Mouse (Mus musculus) midbrain, embryonic 12.5 days (tissue): ENCODE measurements at regions not wholly inside any gene's neighbourhood (a gene's known extent, or its start where the extent isn't known, plus 50 kb on each side); places are given as distances from the start of the nearest gene placed in this dataset.
A peak's percentile ranks its signal among the peaks of the same experiment; 100 is the strongest.

Source experiments
- ATAC-seq: fragments of 200-750 bp; cut with Nextera tagmentation; 2 replicates; pipeline ENCODE4 v1.8.0; 2017; ENCODE audit warnings: low read depth, moderate TSS enrichment, moderate library complexity; ENCODE audit not compliant: low FRiP score
- H3K27ac ChIP-seq: fragments of 300-500 bp; sonication (generic); replicated peaks from 2 replicates; pipeline ENCODE4 v1.5.1; 2016; ENCODE audit warnings: mild to moderate bottlenecking
- H3K27me3 ChIP-seq: fragments of 300-500 bp; sonication (generic); 2 replicates; pipeline ENCODE4 v1.6.1; 2016; ENCODE audit warnings: mild to moderate bottlenecking
- H3K36me3 ChIP-seq: fragments of 300-500 bp; sonication (generic); 2 replicates; pipeline ENCODE4 v1.6.1; 2016
- H3K4me1 ChIP-seq: fragments of 300-500 bp; sonication (generic); 2 replicates; pipeline ENCODE4 v1.6.1; 2016
- H3K4me2 ChIP-seq: fragments of 300-500 bp; sonication (generic); replicated peaks from 2 replicates; pipeline ENCODE4 v1.6.1; 2016; ENCODE audit warnings: mild to moderate bottlenecking, moderate library complexity
- H3K4me3 ChIP-seq: fragments of 300-500 bp; sonication (generic); 2 replicates; pipeline ENCODE4 v1.5.1; 2016; ENCODE audit warnings: mild to moderate bottlenecking
- H3K9ac ChIP-seq: fragments of 300-500 bp; sonication (generic); replicated peaks from 2 replicates; pipeline ENCODE4 v1.6.1; 2016; ENCODE audit warnings: mild to moderate bottlenecking, moderate library complexity
- H3K9me3 ChIP-seq: fragments of 300-500 bp; sonication (generic); 2 replicates; pipeline ENCODE4 v1.6.1; 2016; ENCODE audit warnings: mild to moderate bottlenecking
- WGBS: fragments of 180-500 bp; shearing (Covaris S2); methylation state at CpG from one replicate; pipeline ENCODE4 v1.1.7; 2016; 5-methylcytosine and 5-hydroxymethylcytosine counted together

DNA sequence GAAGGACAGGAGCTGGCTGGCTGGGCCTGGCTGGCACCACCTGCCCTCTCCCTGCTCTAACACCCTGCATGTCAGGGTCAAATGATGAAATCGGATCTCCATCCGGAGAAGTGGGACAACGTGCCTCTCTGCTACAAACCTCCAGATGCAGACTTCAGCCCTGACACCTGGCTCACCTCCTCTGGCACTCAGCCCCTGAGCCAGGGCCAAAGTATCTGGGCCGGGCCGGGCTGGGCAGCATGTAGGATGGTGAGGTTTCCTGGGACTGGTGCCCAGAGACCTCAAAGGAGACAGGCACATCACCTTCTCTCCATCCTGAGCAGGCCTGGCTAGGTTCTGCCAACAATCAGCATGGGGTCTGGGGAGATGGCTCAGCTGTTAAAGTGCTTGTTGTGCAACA is 113.5 kb downstream of the Tfcp2l1 start:
- H3K4me1 ChIP-seq = no peaks in the 10 kb centered on the region
- no peak for ATAC-seq
- 94% methylated on average over 5 of the region's 5 CpGs for WGBS
- H3K36me3 ChIP-seq = no peaks in the 10 kb centered on the region
- 0 out of 2 replicates have a peak, but pooled peaks cover 4% of the 10 kb centered on the region for H3K9me3 ChIP-seq
- H3K4me3 ChIP-seq = no peak overlapping the region
- H3K4me2 ChIP-seq = no peak overlapping the region
- no peak overlapping the region for H3K27ac ChIP-seq
- no peaks in the 10 kb centered on the region for H3K27me3 ChIP-seq
- H3K9ac ChIP-seq = no peak overlapping the region

GRCm38 (mm10) chr1:118748196-118748595 is 120.5 kb downstream of the Tfcp2l1 start:
- H3K4me2 ChIP-seq = no peak overlapping the region
- no peaks in the 10 kb centered on the region for H3K4me1 ChIP-seq
- 0 out of 2 replicates have a peak, but pooled peaks cover 4% of the 10 kb centered on the region for H3K9me3 ChIP-seq
- 71% methylated on average over 5 of the region's 5 CpGs for WGBS
- H3K9ac ChIP-seq = no peak overlapping the region
- no peaks in the 10 kb centered on the region for H3K36me3 ChIP-seq
- no peak overlapping the region for H3K27ac ChIP-seq
- H3K4me3 ChIP-seq = no peak overlapping the region
- no peak for ATAC-seq
- no peaks in the 10 kb centered on the region for H3K27me3 ChIP-seq

GRCm38 (mm10) chr1:118752869-118753268 is 125.1 kb downstream of the Tfcp2l1 start:
- Histone ChIP-seq H3K4me2 (no peak overlapping the region), H3K27ac (no peak overlapping the region), H3K36me3 (no peaks in the 10 kb centered on the region), H3K9me3 (no peaks in the 10 kb centered on the region), H3K4me3 (no peak overlapping the region), H3K4me1 (no peaks in the 10 kb centered on the region), H3K27me3 (no peaks in the 10 kb centered on the region), H3K9ac (no peak overlapping the region)
- ATAC-seq = no peak
- 93% methylated on average over 3 of the region's 3 CpGs for WGBS

DNA sequence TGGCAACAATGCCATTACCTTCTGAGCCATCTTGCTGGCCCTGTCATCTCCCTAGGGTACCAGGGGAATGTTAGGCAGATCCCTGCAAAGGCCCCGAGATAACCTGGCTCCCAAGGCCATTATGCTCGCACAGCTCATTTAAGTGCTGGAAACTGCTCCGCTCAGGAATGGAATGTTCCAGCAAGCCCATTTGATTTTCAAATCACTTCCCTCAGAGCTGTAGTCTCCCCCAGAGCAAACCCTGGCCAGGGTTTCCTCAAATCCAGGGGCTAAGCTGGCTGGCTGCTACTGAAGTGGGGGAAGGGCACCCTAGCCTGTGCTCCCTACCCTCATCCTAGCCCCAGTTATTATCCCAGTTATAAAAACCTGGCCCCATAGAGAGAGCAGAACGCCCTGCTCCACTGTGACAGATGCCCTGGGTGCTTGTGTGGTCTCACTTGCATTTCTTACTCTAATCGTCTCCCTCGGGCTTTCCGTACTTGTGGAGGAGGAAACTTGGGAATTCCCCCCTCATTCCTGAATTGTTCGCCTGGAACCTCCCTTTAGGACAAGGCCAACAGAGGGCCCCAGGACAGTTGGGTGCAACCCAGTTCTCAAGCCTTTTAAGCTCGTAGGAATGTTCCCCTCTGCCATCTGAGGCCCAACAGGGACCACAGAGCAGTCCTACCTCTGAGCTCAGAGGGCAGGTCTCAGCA is 128.6 kb downstream of the Tfcp2l1 start:
- no peaks in the 10 kb centered on the region for H3K9me3 ChIP-seq
- no peak overlapping the region for H3K4me2 ChIP-seq
- H3K4me3 ChIP-seq = no peak overlapping the region
- ATAC-seq = no peak
- no peak overlapping the region for H3K9ac ChIP-seq
- no peaks in the 10 kb centered on the region for H3K36me3 ChIP-seq
- no peaks in the 10 kb centered on the region for H3K4me1 ChIP-seq
- no peak overlapping the region for H3K27ac ChIP-seq
- 61% methylated on average over 9 of the region's 9 CpGs for WGBS
- H3K27me3 ChIP-seq = peaks cover 8% of the 10 kb centered on the region; the same call in 1 of the 2 replicates

DNA sequence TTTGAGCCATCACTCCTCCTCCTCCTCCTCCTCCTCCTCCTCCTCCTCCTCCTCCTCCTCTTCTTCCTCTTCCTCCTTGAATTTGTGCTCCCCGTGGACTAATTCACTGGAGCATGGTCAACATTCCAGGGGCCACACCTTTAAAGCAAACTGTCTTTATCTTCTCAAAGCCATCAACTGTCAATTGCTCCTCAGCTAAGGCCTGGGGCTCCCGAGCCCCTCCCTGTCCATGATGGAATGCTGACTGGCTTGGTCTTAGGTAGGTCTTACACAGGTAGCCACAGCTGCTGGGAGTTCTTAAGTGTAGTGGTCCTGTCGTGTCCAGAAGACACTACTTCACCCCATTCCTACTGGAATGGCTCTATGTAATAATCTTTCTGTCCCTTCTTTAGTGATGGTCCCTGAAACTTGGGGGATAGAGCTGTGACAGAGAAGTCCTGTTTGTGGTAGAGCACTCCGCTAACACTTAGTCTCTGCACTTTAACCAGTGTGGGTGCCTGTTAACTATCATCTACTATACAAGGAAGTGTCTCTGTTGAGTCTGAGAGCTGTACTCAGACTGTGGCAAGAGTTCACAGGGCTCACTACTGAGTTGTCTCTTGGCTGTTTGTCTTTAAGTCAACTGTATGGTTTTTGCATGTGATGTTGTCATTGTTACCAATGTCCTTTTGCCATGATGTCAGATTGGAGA is 129.7 kb downstream of the Tfcp2l1 start:
- H3K27ac ChIP-seq = no peak overlapping the region
- ATAC-seq = no peak

GRCm38 (mm10) chr1:118758031-118758400 is 130.3 kb downstream of the Tfcp2l1 start:
- H3K4me2 ChIP-seq = no peak overlapping the region
- no peak overlapping the region for H3K4me3 ChIP-seq
- H3K36me3 ChIP-seq = no peaks in the 10 kb centered on the region
- no peaks in the 10 kb centered on the region for H3K9me3 ChIP-seq
- ATAC-seq = no peak
- WGBS = 75% methylated on average over 4 of the region's 4 CpGs
- H3K9ac ChIP-seq = no peak overlapping the region
- peaks cover 8% of the 10 kb centered on the region; the same call in 1 of the 2 replicates for H3K27me3 ChIP-seq
- H3K27ac ChIP-seq = no peak overlapping the region
- H3K4me1 ChIP-seq = no peaks in the 10 kb centered on the region

More for the DNA sequence above, 129.7 kb downstream of the Tfcp2l1 start:
- Histone ChIP-seq H3K27me3 (peaks cover 8% of the 10 kb centered on the region; the same call in 1 of the 2 replicates), H3K36me3 (no peaks in the 10 kb centered on the region), H3K4me2 (no peak overlapping the region), H3K9ac (no peak overlapping the region), H3K4me3 (no peak overlapping the region), H3K4me1 (no peaks in the 10 kb centered on the region), H3K9me3 (no peaks in the 10 kb centered on the region)
- 84% methylated on average over 3 of the region's 4 CpGs for WGBS

- H3K9me3 ChIP-seq = no peaks in the 10 kb centered on the region
- peaks cover 8% of the 10 kb centered on the region; the same call in 1 of the 2 replicates for H3K27me3 ChIP-seq
- H3K27ac ChIP-seq = no peak overlapping the region
- ATAC-seq = peak; percentile 72
- no peaks in the 10 kb centered on the region for H3K4me1 ChIP-seq
- no peak overlapping the region for H3K9ac ChIP-seq
- H3K4me2 ChIP-seq = no peak overlapping the region
- no peak overlapping the region for H3K4me3 ChIP-seq
- WGBS = 41% methylated on average over 7 of the region's 7 CpGs
- no peaks in the 10 kb centered on the region for H3K36me3 ChIP-seq
Observed at GRCm38 (mm10) chr1:118759141-118759932, 131.6 kb downstream of the Tfcp2l1 start.

- WGBS = 79% methylated on average over 9 of the region's 9 CpGs
- Histone ChIP-seq H3K4me3 (no peak overlapping the region), H3K4me1 (peaks cover 8% of the 10 kb centered on the region; the same call in 1 of the 2 replicates), H3K27ac (no peak overlapping the region), H3K9ac (no peak overlapping the region), H3K9me3 (no peaks in the 10 kb centered on the region), H3K27me3 (peaks cover 5% of the 10 kb centered on the region; the same call in 1 of the 2 replicates), H3K36me3 (no peaks in the 10 kb centered on the region), H3K4me2 (no peak overlapping the region)
- ATAC-seq = no peak
Observed at GRCm38 (mm10) chr1:118765525-118765924, 137.8 kb downstream of the Tfcp2l1 start.

DNA sequence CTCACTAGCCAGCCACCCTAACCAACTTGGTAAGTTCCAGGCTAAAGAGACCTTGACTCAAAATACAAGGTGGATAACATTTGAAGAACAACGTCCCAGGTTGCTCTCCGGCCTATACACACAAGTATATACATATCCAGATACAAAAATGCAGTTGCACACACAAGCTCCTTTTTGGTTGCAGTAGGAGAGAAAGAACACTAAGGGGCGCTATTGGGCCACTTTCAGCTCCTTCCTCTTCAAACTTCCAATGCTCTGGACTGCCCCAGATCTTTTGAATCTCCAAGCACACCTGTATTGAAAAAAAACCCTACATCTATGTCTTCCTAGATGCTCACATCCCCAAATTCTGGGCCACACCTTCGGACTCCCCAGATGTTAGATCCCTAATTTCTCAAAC is 141.1 kb downstream of the Tfcp2l1 start:
- WGBS = 24% methylated on average over 4 of the region's 4 CpGs
- no peak; the same call in 1 of the 2 replicates for ATAC-seq
- H3K36me3 ChIP-seq = no peaks in the 10 kb centered on the region
- 0 out of 2 replicates have a peak, but pooled peaks cover 12% of the 10 kb centered on the region for H3K27me3 ChIP-seq
- H3K4me1 ChIP-seq = peaks cover 8% of the 10 kb centered on the region; the same call in 1 of the 2 replicates
- no peak overlapping the region for H3K9ac ChIP-seq
- H3K27ac ChIP-seq = no peak overlapping the region
- no peak overlapping the region for H3K4me2 ChIP-seq
- no peaks in the 10 kb centered on the region for H3K9me3 ChIP-seq
- no peak overlapping the region for H3K4me3 ChIP-seq

GRCm38 (mm10) chr1:118772261-118772660 is 144.5 kb downstream of the Tfcp2l1 start:
- H3K9me3 ChIP-seq = no peaks in the 10 kb centered on the region
- H3K4me1 ChIP-seq = peaks cover 20% of the 10 kb centered on the region
- ATAC-seq = no peak
- H3K4me2 ChIP-seq = no peak overlapping the region
- no peak overlapping the region for H3K9ac ChIP-seq
- H3K36me3 ChIP-seq = no peaks in the 10 kb centered on the region
- peaks cover 12% of the 10 kb centered on the region; the same call in 1 of the 2 replicates for H3K27me3 ChIP-seq
- H3K27ac ChIP-seq = no peak overlapping the region
- WGBS = 21% methylated on average over 9 of the region's 9 CpGs
- no peak overlapping the region for H3K4me3 ChIP-seq

- ATAC-seq = peak; percentile 90
- Histone ChIP-seq H3K27ac (peak overlapping the region; percentile 69), H3K27me3 (peaks cover 7% of the 10 kb centered on the region; the same call in 1 of the 2 replicates), H3K9me3 (no peaks in the 10 kb centered on the region), H3K9ac (no peak overlapping the region), H3K4me3 (no peak overlapping the region), H3K4me1 (peaks cover 15% of the 10 kb centered on the region), H3K4me2 (no peak overlapping the region), H3K36me3 (no peaks in the 10 kb centered on the region)
- WGBS = 27% methylated on average over 10 of the region's 10 CpGs
Observed at GRCm38 (mm10) chr1:118776594-118777441, 149.1 kb downstream of the Tfcp2l1 start.
